Mouse (Mus musculus) liver, embryonic 13.5 days (tissue): Measurements from ENCODE around the gene Nt5dc1. TPM values are rescaled to one million over a fixed set of nuclear protein-coding genes. Genes with fewer than 3 reads are reported as not detected.
A peak's percentile ranks its signal among the peaks of the same experiment; 100 is the strongest.
"Not testable (repeated sequence)": the region's sequence is repeated elsewhere in the genome, so short reads cannot be mapped to it uniquely, and the experiment has no call there.

ENCODE experiments used
- ATAC-seq: fragments of 200-750 bp; cut with Nextera tagmentation; 2 replicates; pipeline ENCODE4 v1.8.0; 2017; ENCODE audit warnings: low read depth, mild to moderate bottlenecking, moderate number of reproducible peaks, moderate library complexity
- DNase-seq: peaks from one replicate; pipeline ENCODE4 v3.0.0; 2022
- H3K27ac ChIP-seq: fragments of 300-500 bp; sonication (generic); 2 replicates; pipeline ENCODE4 v1.5.1; 2015; ENCODE audit warnings: moderate library complexity, mild to moderate bottlenecking, inconsistent platforms
- H3K27me3 ChIP-seq: fragments of 300-500 bp; sonication (generic); 2 replicates; pipeline ENCODE4 v1.6.1; 2015; ENCODE audit warnings: mild to moderate bottlenecking, inconsistent platforms
- H3K36me3 ChIP-seq: fragments of 300-500 bp; sonication (generic); 2 replicates; pipeline ENCODE4 v1.6.1; 2015; ENCODE audit warnings: mild to moderate bottlenecking, inconsistent platforms
- H3K4me1 ChIP-seq: fragments of 300-500 bp; sonication (generic); replicated peaks from 2 replicates; pipeline ENCODE4 v1.6.1; 2015; ENCODE audit warnings: inconsistent platforms
- H3K4me2 ChIP-seq: fragments of 300-500 bp; sonication (generic); 2 replicates; pipeline ENCODE4 v1.6.1; 2015; ENCODE audit warnings: inconsistent platforms, mild to moderate bottlenecking, moderate library complexity
- H3K4me3 ChIP-seq: fragments of 300-500 bp; sonication (generic); replicated peaks from 2 replicates; pipeline ENCODE4 v1.5.1; 2015; ENCODE audit warnings: mild to moderate bottlenecking, inconsistent platforms
- H3K9ac ChIP-seq: fragments of 300-500 bp; sonication (generic); 2 replicates; pipeline ENCODE4 v1.6.1; 2015; ENCODE audit warnings: mild to moderate bottlenecking, inconsistent platforms
- H3K9me3 ChIP-seq: fragments of 300-500 bp; sonication (generic); replicated peaks from 2 replicates; pipeline ENCODE4 v1.6.1; 2016; ENCODE audit warnings: inconsistent platforms
- WGBS: fragments of 180-500 bp; shearing (Covaris S2); methylation state at CpG from one replicate; pipeline ENCODE4 v1.1.7; 2015; ENCODE audit not compliant: insufficient replicate concordance; 5-methylcytosine and 5-hydroxymethylcytosine counted together
- polyA plus RNA-seq: library from polyadenylated mRNA; unstranded; fragments of >200 nt; fragmentation: Nextera tagmentation; extraction: Ambion mirVana; gene quantifications from 2 replicates; pipeline ENCODE4 v1.2.1, GENCODE M21; 2015

The Nt5dc1 gene
- polyA plus RNA-seq, 1 experiment from 2014 or later, result 9.7 TPM

DNA sequence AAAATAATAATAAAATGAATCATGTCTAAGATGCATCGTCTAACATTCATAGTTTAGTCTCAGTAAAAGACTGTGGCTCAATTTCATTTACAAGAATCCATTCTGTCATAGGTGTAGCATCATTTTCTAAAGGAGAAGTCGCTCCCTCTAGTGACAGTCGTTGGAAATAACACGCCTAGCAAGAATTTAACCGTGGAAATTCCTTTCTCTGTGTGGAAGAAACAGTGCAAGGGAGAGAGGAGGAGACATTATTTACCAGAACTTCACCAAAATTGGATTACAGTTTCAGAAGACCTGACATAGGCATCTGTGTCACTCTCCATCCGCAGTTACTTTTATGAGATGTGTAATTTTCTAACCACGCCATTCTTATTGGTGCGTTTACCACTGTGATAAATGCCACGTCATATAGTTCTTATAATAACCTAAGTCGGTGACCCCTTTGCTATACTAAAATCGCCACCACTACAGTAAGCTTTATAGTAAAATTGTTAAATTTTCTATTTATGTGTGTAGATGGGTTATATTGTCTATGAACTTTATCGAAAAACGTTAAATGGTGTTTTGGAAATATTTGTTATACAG, 137.7 kb downstream of the Nt5dc1 start:
- Histone ChIP-seq H3K4me1 (peaks cover 20% of the 10 kb centered on the region), H3K9me3 (no peaks in the 10 kb centered on the region), H3K4me3 (peak overlapping the region; percentile 44), H3K4me2 (peak overlapping the region; percentile 87), H3K9ac (peak overlapping the region; percentile 29; the same call in 1 of the 2 replicates), H3K27me3 (no peaks in the 10 kb centered on the region), H3K36me3 (no peaks in the 10 kb centered on the region), H3K27ac (no peak overlapping the region)
- WGBS, result 20% methylated on average over 13 of the region's 13 CpGs
- no peak for ATAC-seq
- DNase-seq, result peak; percentile 44

DNA sequence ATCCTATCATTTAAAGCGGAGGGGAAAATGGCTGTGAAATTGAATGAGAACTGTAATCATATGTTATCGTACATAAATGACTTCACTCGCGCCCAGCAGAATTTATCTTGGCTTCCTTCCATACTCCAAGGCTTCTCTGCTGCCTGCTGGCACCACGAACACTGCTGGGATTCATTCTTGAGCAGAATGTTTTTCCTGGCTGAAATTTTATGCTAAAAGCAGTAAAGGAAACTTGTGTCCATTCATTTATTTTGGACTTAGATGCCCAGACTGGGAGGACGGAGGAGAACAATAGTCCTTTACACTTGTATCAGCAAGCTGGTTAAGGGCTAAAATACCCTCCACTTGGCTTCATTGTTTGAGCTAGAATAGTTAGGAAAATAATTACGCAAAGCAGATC, 146.7 kb downstream of the Nt5dc1 start:
- DNase-seq (no peak), ATAC-seq (no peak)
- WGBS, result 63% methylated on average over 7 of the region's 7 CpGs

DNA sequence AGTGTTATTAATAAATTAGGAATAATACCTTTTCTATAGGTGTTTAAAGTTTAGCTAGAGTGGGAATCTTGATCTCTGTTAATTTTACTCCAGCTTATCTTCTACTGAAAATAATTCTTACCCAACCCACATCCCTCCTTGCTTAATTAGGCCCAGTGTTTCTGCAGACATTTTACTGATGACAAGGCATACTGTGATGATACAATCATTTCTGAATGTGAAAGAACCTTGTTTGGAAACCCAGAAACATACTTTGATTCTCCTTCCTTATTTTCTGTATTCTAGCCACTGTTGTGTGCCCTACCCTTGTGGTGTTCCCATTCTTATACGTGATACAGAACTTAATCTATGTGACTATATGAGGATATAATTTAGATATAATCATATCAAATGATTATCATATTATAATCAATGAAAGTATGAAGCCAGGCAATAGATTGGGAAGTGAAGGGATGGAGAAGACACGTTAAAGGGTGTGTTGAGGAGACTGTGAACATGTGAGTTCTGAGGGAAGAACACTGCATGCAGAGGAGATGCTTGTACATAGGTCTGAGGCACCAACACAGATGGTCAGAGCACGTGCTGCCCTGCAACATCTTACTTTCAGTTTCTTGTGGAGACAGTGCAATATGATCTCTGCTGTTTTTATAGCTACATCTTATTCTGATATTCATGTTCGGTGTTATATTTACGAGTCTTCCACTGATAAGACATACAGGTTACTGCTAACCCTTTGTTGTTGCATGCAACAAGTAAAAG, 150.9 kb downstream of the Nt5dc1 start:
- H3K9ac ChIP-seq, result no peak overlapping the region
- H3K4me1 ChIP-seq, result no peaks in the 10 kb centered on the region
- 62% methylated on average over 5 of the region's 5 CpGs for WGBS
- H3K9me3 ChIP-seq, result no peaks in the 10 kb centered on the region
- DNase-seq (no peak), ATAC-seq (no peak)
- no peaks in the 10 kb centered on the region for H3K36me3 ChIP-seq
- no peaks in the 10 kb centered on the region for H3K27me3 ChIP-seq
- H3K4me2 ChIP-seq, result no peak overlapping the region
- H3K27ac ChIP-seq, result no peak overlapping the region
- H3K4me3 ChIP-seq, result no peak overlapping the region

More for the DNA sequence above, 146.7 kb downstream of the Nt5dc1 start:
- Histone ChIP-seq H3K4me1 (no peaks in the 10 kb centered on the region), H3K36me3 (no peaks in the 10 kb centered on the region), H3K27me3 (no peaks in the 10 kb centered on the region), H3K27ac (no peak overlapping the region), H3K4me3 (no peak overlapping the region), H3K9me3 (no peaks in the 10 kb centered on the region), H3K9ac (no peak overlapping the region), H3K4me2 (no peak overlapping the region)

DNA sequence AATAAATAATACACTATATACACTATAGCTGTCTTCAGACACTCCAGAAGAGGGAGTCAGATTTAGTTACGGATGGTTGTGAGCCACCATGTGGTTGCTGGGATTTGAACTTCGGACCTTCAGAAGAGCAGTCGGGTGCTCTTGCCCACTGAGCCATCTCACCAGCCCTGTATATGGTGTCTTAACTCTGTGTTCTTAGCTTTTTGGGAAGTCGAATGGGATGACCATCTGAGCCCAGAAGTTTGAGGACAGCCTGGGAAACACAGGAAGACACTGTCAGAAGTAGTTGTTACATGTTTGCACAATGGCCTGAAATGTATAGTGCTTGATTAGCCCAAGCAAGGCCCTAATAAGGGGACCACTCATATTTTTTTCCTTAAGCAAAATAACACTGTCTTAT, 153.2 kb downstream of the Nt5dc1 start:
- Histone ChIP-seq H3K9me3 (no peaks in the 10 kb centered on the region), H3K27me3 (no peaks in the 10 kb centered on the region), H3K4me1 (no peaks in the 10 kb centered on the region), H3K4me2 (no peak overlapping the region), H3K9ac (no peak overlapping the region), H3K27ac (no peak overlapping the region), H3K36me3 (no peaks in the 10 kb centered on the region), H3K4me3 (no peak overlapping the region)
- ATAC-seq (no peak), DNase-seq (no peak)
- WGBS, result 67% methylated on average over 4 of the region's 4 CpGs

DNA sequence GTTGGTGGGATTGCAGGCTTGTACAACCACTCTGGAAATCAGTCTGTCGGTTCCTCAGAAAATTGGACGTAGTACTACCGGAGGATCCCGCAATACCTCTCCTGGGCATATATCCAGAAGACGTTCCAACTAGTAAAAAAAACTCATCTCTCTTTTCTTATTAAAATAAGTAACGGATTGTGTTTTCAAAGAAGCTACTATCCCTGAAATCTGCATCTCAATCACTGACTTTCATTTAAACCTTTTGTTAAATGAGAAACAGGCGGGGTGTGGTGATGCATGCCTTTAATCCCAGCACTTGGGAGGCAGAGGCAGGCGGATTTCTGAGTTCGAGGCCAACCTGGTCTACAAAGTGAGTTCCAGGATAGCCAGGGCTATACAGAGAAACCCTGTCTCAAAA, 165.5 kb downstream of the Nt5dc1 start:
- not testable (repeated sequence) for H3K4me3 ChIP-seq, H3K4me1 ChIP-seq, H3K27ac ChIP-seq, H3K36me3 ChIP-seq, ATAC-seq, H3K27me3 ChIP-seq, DNase-seq, H3K9ac ChIP-seq, H3K4me2 ChIP-seq, H3K9me3 ChIP-seq
- 74% methylated on average over 9 of the region's 9 CpGs for WGBS

DNA sequence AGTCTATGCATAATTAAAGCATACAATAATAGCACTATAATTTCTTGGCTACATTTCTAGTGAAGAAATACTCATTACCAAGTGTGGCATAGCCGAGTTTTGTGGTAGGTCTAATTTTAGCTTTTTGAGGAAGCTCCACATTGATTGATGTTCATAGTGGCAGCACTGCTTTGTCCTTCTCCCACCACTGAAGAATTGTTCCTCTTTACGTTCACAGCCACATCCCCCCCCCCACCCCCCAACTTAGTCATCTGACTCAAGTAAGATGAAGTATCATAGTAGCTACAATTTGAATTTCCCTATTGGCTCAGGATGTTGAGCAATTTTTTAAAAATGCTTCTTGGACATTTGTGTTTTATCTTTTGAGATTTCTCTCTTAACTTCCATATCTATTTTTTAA, 168.8 kb downstream of the Nt5dc1 start:
- ATAC-seq (no peak), DNase-seq (no peak)
- H3K27me3 ChIP-seq, result no peaks in the 10 kb centered on the region
- H3K9ac ChIP-seq, result no peak overlapping the region
- WGBS, result 15% methylated on average over 2 of the region's 2 CpGs
- no peaks in the 10 kb centered on the region for H3K36me3 ChIP-seq
- no peak overlapping the region for H3K27ac ChIP-seq
- H3K4me2 ChIP-seq, result no peak overlapping the region
- H3K4me3 ChIP-seq, result no peak overlapping the region
- peaks cover 9% of the 10 kb centered on the region for H3K4me1 ChIP-seq
- no peaks in the 10 kb centered on the region for H3K9me3 ChIP-seq

DNA sequence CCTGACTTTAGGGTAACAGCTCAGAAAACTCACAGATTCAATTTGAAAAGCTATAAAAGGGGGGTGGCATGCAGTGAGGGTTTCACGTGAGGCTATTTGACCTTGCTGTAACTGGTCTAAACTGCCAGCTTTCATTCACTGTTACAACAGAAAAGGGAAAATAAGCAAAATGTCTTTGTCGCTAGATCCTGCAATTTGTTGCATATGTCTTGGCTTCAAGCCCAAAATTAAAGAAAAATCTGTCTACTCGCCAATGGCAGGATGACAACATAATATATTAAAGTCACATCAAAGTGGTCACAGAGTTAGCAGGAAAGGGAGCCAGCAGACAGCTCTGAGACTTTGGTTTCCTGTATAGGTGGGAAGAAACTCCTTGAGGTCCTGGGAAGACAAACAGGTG, 170.6 kb downstream of the Nt5dc1 start:
- ATAC-seq (no peak), DNase-seq (no peak)
- 57% methylated on average over 3 of the region's 3 CpGs for WGBS
- no peak overlapping the region for H3K4me2 ChIP-seq
- no peaks in the 10 kb centered on the region for H3K9me3 ChIP-seq
- H3K36me3 ChIP-seq, result no peaks in the 10 kb centered on the region
- no peaks in the 10 kb centered on the region for H3K27me3 ChIP-seq
- H3K4me3 ChIP-seq, result no peak overlapping the region
- H3K4me1 ChIP-seq, result peaks cover 12% of the 10 kb centered on the region
- H3K9ac ChIP-seq, result no peak overlapping the region
- no peak overlapping the region for H3K27ac ChIP-seq

DNA sequence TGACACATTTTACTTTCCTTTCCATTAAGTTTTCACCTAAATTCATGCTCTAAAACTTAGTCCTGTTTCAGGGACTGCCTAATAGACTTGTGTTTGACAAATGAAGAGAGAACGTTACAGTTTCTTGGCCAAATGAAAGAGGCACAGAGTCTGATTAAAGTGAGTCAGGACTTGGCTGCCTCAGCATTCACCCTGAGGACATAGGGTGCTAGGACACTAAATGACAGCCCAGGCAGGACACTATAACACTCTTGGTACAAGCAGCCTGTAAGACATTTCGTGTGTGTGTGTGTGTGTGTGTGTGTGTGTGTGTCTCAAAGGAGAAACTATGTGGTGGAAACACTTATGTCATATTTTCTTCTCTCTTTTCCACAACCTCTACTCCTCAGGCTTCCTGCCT, 172.2 kb downstream of the Nt5dc1 start:
- H3K4me3 ChIP-seq, result no peak overlapping the region
- 54% methylated on average over 2 of the region's 2 CpGs for WGBS
- no peaks in the 10 kb centered on the region for H3K36me3 ChIP-seq
- DNase-seq (no peak), ATAC-seq (no peak)
- H3K27ac ChIP-seq, result no peak overlapping the region
- peaks cover 12% of the 10 kb centered on the region for H3K4me1 ChIP-seq
- no peaks in the 10 kb centered on the region for H3K27me3 ChIP-seq
- no peaks in the 10 kb centered on the region for H3K9me3 ChIP-seq
- H3K4me2 ChIP-seq, result no peak overlapping the region
- H3K9ac ChIP-seq, result no peak overlapping the region

DNA sequence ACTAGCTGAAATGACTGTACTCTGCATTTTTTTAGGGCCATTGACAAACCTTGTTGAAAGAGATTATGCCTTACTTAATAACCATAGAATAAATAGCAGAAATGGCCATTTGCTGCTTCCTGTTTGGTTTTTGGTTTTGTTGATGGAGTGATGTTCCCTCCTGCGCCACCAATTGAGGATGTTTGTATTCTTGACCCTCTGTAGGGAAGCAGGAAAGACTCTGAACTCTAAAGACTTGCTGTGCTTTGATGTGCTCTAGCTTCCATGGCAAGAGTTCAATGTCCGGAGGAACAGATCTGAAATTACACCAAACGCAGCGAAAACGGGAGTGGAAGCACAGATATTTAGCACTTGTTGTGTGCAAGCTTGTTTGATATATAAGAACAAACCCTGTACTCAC, 173.6 kb downstream of the Nt5dc1 start:
- ATAC-seq, result no peak
- H3K9ac ChIP-seq, result no peak overlapping the region
- peaks cover 15% of the 10 kb centered on the region for H3K4me1 ChIP-seq
- H3K27me3 ChIP-seq, result no peaks in the 10 kb centered on the region
- no peak overlapping the region for H3K4me2 ChIP-seq
- no peaks in the 10 kb centered on the region for H3K36me3 ChIP-seq
- H3K9me3 ChIP-seq, result no peaks in the 10 kb centered on the region
- no peak overlapping the region for H3K4me3 ChIP-seq
- H3K27ac ChIP-seq, result no peak overlapping the region
- WGBS, result 55% methylated on average over 5 of the region's 5 CpGs
- DNase-seq, result no peak

DNA sequence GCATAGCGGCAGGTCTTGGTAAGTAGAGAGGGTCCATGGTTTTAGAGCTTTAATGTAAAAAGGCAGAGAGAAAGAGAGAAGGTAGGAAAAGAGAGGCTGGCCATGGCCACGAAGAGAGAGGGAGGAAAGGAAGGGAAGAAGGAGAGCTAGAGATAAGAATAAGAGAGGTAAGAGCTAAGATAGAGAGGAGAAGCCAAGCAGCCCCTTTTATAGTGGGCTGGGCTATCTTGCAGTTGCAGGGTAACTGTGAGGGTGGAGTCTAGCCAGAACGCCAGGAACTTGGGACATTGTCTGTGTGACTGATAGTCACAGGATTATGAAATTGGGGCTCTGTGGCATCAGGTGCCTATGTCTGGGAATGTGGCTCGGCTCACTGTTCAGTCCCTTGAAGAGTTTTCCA, 179.8 kb downstream of the Nt5dc1 start:
- DNase-seq (peak; percentile 59), ATAC-seq (peak; percentile 98)
- no peaks in the 10 kb centered on the region for H3K36me3 ChIP-seq
- H3K4me2 ChIP-seq, result peak overlapping the region; percentile 39
- 30% methylated on average over 4 of the region's 4 CpGs for WGBS
- peak overlapping the region; percentile 75 for H3K27ac ChIP-seq
- no peaks in the 10 kb centered on the region for H3K9me3 ChIP-seq
- H3K9ac ChIP-seq, result 0 out of 2 replicates have a peak overlapping the region, but pooled peaks have one; percentile 29
- H3K4me1 ChIP-seq, result peaks cover 24% of the 10 kb centered on the region
- H3K4me3 ChIP-seq, result no peak overlapping the region
- H3K27me3 ChIP-seq, result no peaks in the 10 kb centered on the region
